Mouse (Mus musculus): ENCODE results near the gene Fbxw8.

Gene Fbxw8

DNA sequence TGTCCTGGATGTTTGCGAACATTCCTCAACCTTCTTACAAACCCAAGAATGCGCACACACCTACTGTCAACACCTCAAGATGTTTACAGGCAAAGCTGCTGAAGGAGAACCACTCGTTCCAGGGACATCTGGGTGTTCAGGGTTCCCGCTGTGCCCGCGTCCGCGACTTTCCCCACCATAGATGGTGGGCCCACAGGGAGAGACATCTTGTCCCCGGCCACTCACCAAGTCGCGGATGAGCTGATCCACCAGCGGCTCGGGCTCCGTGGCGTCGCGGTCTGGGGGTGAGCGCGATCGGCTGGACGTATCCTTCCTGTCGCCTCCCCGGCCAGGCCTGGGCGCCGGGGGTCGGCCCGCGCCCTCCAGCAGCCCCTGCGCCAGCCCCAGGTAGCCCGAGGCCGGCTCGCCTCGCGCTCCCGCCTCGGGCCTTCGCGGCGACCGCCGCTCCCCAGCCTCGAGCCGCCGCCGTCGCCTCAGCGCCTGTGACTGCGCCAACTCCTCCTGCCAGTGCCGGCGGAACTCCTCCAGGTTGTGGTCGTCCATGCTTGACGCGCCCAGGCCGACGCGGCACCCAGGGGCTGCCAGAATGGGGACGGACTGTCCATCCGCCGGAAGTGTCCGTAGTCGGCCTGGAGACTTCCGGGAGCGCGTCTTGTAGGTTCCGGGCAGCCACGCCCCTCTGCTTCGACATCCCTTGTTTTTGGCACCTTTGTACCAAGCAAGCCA, at the start of gene Fbxw8:
Gene Fbxw8 (minus strand): TSS at position 626 of the 726 bp plus-strand sequence.
- in situ Hi-C loops (cut with MboI; ENCODE audit: low pct_unique_long_range_greater_than_20kb in 1 of 2, low sequenced_read_pairs in 2 of 2, unreplicated experiment in 1 of 2), result no loop called here

DNA sequence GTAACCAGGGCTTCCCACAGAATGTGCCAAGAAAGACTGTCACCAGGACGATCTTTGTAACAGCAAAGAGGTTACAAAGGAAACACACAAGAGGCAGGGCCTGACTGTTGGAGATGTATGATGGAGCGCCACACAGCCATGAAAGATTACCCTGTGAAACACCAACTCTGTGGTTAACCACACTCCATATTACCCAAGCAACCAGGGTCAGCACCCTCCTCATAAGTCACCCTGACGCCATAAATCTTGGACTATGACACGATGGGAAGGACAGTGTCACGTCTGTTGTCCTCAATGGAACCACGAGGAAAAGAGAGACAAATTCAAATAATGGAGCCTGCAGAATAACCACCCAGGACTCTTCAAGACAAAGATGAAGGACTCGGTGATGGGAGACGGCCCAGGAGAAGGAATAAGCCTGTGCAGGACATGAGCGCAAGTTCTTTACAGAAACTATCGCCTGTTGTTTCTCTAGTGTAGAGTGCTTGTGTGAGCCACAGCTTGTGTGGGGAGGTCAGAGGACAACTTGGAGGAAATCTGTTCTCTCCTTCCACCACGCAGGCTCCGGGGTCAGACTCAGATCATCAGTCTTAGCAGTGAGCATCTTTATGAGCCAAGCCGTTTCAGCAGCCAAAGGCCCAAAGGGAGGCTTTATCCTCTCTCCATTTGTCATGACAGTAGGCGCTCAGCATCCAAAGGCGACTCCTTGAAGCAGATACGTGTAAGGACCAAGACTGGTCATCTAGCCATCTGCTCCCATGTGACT, 49.6 kb upstream of the Fbxw8 start:
- in situ Hi-C loops (cut with MboI; ENCODE audit: low pct_unique_long_range_greater_than_20kb in 1 of 2, low sequenced_read_pairs in 2 of 2, unreplicated experiment in 1 of 2), result no loop called here

DNA sequence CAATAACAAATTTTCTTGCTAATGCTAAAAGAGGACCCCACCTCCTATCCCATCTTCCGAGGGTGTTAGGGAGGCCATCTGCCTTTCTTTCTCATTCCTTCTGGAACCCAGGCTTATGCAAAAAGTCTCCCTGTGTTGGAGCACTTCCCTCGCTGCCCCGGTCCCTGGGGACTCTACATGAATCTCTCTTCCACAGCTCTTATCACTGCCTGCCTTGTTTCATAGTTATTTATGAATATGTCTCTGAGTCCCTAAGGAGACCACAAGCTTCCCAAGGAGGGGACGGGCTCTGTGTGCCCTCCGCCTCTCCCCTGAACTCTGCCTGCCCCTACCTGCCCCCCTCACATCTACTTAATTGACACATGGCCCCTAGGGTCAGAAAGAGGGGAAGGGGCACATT, 44.4 kb upstream of the Fbxw8 start:
- in situ Hi-C loops (cut with MboI; ENCODE audit: low pct_unique_long_range_greater_than_20kb in 1 of 2, low sequenced_read_pairs in 2 of 2, unreplicated experiment in 1 of 2), result no loop called here

DNA sequence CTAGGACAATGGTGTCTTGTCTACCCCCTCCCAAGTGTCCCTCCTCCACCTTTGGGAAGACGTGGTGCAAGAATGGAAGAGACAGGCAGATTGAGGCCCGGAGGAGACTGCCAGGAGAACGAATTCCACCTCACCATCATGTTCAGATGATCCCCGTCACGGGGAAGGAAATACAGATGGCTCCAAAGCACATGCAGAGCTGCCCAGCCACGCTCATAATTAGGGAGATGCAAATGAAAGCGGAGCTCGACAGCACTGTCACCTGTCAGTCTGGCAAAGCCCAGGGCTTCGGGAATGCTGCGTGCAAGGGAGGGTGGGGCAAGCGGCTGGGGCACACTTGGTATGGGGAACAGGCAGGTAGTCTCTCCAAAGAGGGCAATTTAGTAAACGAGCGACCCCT, 42.2 kb upstream of the Fbxw8 start:
- in situ Hi-C loops (cut with MboI; ENCODE audit: low pct_unique_long_range_greater_than_20kb in 1 of 2, low sequenced_read_pairs in 2 of 2, unreplicated experiment in 1 of 2), result no loop called here

DNA sequence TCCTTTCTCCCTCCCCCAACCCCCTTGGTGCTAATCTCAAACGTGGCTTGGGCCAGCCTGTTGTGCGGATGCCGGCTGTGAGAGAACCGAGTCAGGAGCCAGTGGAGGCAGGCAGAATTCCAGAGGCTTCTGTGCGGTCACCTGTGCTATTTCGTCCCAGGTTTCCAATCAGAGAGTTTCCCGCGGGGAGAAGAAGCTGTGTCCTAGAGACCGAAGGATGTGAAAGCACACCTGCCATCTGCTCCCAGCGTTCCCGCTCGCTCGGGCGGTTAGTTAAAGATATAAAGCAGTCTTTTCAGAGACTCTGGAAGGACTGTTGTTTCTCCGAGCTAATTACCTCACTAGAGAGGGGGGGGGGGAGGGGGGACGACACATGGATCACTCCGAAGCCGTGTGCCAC, 37.0 kb upstream of the Fbxw8 start:
- in situ Hi-C loops (cut with MboI; ENCODE audit: low pct_unique_long_range_greater_than_20kb in 1 of 2, low sequenced_read_pairs in 2 of 2, unreplicated experiment in 1 of 2), result no loop called here

DNA sequence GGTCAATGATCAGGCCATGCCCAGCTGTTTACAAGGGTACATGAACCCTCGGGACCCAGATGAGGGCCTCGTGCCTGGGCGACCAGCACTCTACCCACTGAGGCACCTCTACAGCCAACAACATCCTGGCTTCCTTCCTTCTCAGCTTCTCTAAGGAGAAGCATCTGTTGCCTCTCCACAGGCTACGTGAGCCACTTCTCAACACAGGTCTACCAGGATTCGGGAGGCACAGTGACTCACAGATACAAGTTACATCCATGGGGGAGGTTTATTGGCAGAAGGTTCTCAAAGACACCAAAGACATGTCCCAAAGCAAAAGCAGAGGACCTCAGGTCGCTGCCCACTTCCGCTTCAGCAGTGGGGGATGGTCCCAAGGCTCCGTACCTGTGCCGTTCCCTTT, 35.2 kb upstream of the Fbxw8 start:
- in situ Hi-C loops (cut with MboI; ENCODE audit: low pct_unique_long_range_greater_than_20kb in 1 of 2, low sequenced_read_pairs in 2 of 2, unreplicated experiment in 1 of 2), result no loop called here

DNA sequence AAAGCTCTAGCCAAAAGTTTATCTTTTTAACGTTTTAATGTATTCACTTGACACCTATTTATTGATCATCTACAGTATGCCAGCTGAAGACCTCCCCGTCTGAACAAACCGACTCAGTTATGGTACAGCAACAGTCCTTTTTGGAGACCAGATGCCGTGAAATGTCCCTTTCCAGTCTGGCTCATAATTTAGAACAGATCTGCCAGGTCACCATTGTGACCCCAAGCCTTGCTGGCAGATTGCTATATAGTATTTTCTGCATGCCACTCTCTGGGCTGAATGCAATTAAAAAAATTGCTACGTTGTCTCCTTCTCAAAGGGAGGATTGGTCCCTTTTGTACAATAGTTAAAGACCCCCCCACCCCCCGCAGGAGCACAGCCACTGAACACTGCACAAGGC, 33.1 kb upstream of the Fbxw8 start:
- in situ Hi-C loops (cut with MboI; ENCODE audit: low pct_unique_long_range_greater_than_20kb in 1 of 2, low sequenced_read_pairs in 2 of 2, unreplicated experiment in 1 of 2), result no loop called here

DNA sequence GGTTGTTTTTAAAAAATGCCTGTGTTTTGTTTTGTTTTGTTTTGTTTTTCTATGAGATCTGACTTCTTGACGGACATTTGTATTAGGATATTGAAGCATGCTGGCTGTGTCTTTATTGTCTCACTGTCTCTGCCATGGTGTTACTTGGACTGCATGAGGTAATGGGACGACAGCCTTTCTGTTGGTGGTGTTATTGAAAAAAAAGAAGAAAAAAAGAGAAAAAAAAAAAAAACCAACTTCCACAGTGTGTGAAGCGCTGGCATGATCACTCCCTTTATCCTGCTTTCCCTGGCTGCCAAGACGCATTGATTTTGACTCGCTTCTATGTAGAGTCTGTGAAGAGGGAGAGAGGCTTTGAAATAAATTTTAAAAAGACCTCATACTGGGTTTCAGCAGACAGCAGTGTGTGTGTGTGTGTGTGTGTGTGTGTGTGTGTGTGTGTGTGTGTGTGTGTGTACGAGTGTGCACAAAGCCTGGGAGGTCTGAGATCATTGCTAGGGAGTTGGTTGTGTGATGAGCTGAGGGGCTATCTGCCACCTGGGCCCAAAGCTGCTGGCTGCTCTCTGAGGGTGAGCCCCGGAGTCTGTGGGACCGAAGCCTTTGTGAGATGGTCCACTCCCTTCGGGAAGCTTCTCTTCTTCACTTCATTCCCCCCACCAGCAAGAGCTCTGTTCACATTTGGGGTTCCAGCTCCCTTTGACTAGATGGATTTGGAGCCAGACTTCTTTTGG, 31.8 kb upstream of the Fbxw8 start:
- in situ Hi-C loops (cut with MboI; ENCODE audit: low pct_unique_long_range_greater_than_20kb in 1 of 2, low sequenced_read_pairs in 2 of 2, unreplicated experiment in 1 of 2), result no loop called here

DNA sequence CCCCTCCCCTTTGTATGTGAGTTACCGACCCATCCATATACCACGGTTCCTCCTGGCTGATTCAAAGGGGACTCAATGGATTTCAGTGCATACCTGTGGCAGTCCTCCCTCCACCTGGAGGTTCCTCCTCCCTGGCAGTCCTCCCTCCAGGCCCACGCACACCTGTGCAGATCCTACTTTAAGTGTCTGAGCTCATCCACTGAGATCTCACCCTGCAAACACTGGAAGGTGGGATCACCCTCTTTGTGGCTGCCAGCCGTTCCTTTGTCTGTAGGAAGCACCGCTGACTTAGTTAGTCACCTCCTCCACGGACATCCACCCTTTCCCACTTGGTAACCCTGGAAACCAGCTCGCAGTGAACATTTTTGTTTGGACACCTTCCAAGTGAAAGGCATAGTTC, 22.4 kb upstream of the Fbxw8 start:
- in situ Hi-C loops (cut with MboI; ENCODE audit: low pct_unique_long_range_greater_than_20kb in 1 of 2, low sequenced_read_pairs in 2 of 2, unreplicated experiment in 1 of 2), result no loop called here

DNA sequence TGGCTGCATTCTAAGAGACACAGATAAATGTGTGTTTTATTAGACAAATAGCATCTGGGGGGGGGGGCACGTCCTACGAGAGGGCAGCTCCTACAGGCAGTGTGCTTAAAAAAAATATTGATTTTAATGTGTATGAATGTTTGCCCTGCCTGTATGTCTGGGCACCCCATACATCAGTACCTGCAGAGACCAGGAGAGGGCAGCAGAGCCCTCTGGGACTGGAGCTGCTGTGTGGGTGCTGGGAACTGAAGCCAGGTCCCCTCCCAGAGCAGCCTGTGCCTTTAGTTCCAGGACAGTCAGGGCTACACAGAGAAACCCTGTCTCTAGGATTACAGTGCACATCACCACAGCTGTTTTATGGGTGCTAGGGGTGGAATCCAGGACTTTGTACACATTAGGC, 19.9 kb upstream of the Fbxw8 start:
- in situ Hi-C loops (cut with MboI; ENCODE audit: low pct_unique_long_range_greater_than_20kb in 1 of 2, low sequenced_read_pairs in 2 of 2, unreplicated experiment in 1 of 2), result no loop called here

DNA sequence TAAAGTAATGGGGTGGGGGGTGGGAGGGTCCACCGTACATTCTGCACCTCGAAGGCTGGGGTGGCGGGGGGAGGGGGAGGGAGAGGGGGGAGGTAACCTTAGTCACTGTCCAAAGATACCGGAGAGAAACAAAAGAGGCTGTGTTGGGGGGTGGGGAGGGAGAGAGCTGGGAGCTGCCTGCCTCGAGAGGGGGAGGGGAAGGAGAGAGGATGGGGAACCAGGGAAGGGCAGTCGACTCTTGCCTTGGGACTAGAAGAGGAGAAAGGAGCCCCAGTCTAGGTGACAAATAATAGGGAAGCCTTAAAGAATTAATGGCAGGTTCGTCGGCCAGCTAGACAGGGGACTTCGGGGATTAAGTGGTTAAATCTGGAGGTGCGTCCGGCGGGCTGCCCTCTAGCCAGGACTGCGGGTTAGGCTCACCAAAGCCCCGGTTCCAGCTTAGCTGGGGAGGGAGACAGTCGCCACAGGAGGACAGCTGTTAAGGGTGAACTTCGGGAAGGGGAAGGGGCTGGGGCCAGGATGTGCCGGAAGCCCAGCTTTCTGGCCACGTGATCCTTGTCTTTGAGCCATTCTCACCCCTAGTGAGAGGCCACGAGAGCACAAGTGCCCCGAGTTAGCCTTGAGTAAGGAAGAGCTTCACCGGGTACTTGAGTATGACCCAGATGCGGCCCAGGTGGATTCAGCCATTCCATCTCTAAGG, 19.2 kb upstream of the Fbxw8 start:
- in situ Hi-C loops (cut with MboI; ENCODE audit: low pct_unique_long_range_greater_than_20kb in 1 of 2, low sequenced_read_pairs in 2 of 2, unreplicated experiment in 1 of 2), result no loop called here

DNA sequence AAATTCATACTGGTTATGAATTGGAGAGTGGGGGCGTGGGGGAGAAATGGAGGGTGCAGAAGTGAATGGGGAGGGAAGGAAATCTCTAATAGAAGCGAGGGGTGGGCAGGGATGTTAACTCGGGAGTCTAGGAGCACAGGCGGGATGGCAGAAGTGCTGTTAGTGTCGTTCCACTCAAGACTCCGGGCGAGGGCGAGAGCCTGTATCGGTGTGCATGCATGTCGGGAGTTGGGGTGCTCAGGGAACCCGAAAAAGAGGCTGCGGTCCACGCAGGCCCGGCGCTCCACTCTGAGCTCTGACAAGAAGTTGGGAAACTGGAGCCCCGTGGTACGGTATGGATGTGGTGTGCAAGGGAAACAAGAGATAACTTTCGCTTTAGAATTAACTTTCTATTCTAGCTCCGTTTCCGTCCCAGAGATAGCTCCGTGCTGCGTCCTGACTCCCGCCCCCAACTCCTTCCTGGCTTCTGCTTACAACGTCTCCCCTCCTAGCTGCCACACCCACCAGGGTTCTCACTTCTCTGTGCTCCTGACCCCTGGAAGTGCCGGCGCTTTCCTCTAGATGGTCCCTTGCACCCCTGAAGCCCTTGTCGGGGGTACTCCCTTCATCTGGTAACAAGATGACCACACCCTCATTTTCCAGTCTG, 16.9 kb upstream of the Fbxw8 start:
- in situ Hi-C loops (cut with MboI; ENCODE audit: low pct_unique_long_range_greater_than_20kb in 1 of 2, low sequenced_read_pairs in 2 of 2, unreplicated experiment in 1 of 2), result no loop called here

DNA sequence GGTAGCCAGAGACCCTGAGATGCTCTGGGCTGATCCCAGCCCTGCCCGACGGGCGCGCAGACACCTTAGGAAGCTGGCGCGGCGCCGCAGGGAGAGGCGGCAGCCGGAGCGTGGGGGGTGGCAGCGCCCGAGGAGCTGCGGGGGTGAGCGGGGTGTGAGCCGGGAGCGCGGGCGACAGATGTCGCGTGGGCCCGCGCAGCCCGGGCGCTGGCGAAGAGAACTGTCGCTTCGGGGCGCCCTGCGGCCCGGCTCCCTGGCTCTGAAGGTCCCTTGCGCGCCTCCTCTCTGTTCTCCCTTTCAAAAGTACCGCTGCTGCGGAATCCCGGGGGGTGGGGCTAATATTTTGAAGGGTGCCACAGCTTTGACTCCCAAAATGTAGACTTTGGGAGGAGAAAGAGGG, 16.4 kb upstream of the Fbxw8 start:
- in situ Hi-C loops (cut with MboI; ENCODE audit: low pct_unique_long_range_greater_than_20kb in 1 of 2, low sequenced_read_pairs in 2 of 2, unreplicated experiment in 1 of 2), result no loop called here

DNA sequence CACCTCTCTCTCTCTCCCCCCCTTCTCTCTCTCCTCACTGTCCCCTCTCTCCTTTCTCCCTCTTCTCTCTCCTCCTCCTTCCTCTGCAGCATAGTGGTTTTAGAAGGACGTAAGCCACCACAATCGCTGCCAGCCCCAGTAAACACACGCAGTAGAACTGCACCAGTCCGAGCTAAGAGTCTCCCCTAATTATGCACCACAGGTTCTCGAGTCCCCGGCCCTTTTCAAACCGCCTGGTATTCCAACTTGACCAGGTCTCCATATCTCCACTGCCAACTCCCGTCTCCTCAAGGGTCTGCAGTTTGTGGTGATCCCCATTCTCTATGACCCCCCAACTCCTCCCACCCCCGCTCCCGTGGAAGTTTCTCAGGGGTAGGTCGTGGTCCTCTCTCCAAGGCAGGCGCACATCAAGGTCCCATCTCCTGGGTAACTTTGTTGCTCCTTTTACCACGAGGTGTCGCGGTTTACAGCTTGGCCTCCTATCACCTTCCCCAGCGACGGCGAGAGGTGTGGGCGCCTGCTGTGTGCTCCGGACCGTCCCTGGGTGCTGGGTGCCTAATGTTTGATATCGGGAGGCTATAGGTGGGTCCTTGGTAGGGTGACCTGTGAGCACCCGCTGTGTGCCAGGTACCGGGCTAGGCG, 15.7 kb upstream of the Fbxw8 start:
- in situ Hi-C loops (cut with MboI; ENCODE audit: low pct_unique_long_range_greater_than_20kb in 1 of 2, low sequenced_read_pairs in 2 of 2, unreplicated experiment in 1 of 2), result no loop called here

DNA sequence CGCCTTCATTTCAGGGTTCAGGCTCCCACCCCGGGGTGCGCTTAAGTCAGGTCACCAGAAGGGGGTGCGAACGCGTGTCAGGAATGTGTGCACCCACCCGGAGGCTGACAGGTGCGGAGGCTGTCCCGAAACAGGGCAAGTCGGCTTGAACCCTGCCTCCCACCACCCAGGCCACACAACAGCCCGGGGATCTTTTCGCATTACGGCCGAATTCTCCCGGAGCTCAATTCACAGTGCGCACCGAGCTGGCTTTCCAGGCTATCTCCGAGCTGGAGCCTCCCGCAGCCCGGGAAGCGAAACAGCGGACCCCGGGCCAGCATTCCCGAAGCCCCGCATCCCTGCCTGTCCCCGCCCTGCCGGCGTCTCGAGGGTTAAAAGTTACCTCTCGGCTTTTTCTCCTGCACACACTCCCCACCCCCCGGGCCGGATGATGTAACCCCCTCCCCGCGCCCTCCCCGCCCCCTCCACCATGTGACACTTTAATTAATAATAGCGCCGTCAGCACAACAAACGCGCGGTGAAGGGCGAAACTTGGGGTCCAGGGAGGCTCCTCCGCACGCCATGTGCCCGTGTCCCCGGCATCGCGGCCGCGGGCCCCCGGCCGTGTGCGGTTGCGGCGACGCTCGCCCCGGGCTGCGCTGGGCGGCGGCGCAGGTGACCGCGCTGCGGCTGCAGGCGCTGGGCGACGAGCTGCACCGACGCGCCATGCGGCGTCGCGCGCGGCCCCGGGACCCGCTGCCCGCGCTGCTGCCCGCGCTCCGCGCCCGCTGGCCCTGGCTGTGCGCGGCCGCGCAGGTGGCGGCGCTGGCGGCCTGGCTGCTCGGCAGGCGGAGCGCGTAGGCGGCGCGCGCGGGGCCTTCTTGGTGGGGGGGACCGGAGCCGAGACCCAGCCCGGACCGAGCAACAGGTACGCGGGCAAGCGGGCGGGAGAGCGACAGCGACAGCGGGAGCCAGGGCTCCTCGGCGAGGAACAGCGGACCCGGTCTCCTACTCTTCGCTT, 14.3 kb upstream of the Fbxw8 start:
- in situ Hi-C loops (cut with MboI; ENCODE audit: low pct_unique_long_range_greater_than_20kb in 1 of 2, low sequenced_read_pairs in 2 of 2, unreplicated experiment in 1 of 2), result no loop called here

DNA sequence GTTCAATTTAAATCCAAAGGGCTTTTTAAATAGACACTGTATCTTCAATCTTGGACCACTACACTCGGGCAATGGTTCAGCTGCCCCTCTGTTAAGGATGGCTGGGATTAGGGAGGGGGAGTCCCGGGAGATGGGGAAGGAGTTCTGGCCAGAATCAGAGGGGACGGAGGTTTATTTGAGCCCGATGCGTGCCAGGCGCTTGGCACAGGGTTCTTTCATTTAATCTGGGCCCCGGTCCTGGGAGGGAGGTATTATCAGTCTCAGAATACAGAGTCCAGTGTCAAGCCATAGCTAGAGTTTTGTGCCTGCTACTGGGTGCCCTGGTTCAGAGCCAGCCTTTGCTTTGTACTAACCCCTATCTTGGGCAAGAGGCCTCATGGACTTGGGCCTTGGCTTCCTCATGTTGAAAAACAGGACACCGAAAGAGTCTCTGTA, 12.3 kb upstream of the Fbxw8 start:
- in situ Hi-C loops (cut with MboI; ENCODE audit: low pct_unique_long_range_greater_than_20kb in 1 of 2, low sequenced_read_pairs in 2 of 2, unreplicated experiment in 1 of 2), result no loop called here

DNA sequence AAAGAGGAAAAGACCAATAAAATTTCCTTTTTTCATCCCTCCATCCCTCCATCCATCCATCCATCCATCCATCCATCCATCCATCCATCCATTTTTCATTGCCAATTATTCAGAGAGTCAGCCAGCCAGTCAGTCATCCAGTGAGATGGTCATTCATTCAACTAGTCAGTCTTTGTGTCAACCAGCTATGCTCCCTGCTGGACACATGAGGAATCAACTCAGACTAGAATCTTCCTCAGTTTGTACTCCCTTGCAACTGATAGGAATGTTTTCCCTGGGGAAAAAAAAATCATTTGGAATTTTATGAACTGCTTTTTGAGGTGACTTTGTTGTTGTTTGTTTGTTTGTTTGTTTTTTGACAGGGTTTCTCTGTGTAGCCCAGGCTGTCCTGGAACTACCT, 10.2 kb upstream of the Fbxw8 start:
- in situ Hi-C loops (cut with MboI; ENCODE audit: low pct_unique_long_range_greater_than_20kb in 1 of 2, low sequenced_read_pairs in 2 of 2, unreplicated experiment in 1 of 2), result no loop called here

Data from mouse embryonic stem cell (cell line).